Mouse (Mus musculus): Measurements from ENCODE around the gene Mup15. TPM values are rescaled to one million over a fixed set of nuclear protein-coding genes. Genes with fewer than 3 reads are reported as not detected.

Gene Mup15
- not detected for polyA plus RNA-seq (2012; fragmentation: generic; extraction: Trizol)

GRCm38 (mm10) chr4:61439643-61440042 is at the start of gene Mup15:
Mup15 (minus strand) TSS chr4:61439743.

Other genes starting within 250 kb of the Mup15 start
- not detected for gene Mup13, start 211.5 kb downstream of the Mup15 start, polyA plus RNA-seq (2012; fragmentation: generic; extraction: Trizol)
- not detected for gene Mup14, start 135.7 kb downstream of the Mup15 start, polyA plus RNA-seq (2012; fragmentation: generic; extraction: Trizol)
- gene Mup16, start 79.8 kb upstream of the Mup15 start, polyA plus RNA-seq (2012; fragmentation: generic; extraction: Trizol) = not detected
- gene Mup17, start 156.1 kb upstream of the Mup15 start, polyA plus RNA-seq (2012; fragmentation: generic; extraction: Trizol) = not detected
- not detected for gene Mup18, start 234.4 kb upstream of the Mup15 start, polyA plus RNA-seq (2012; fragmentation: generic; extraction: Trizol)